Mouse (Mus musculus) lung, postnatal 4 days (tissue): Measurements from ENCODE around the gene Btbd35f13.
"Not testable (repeated sequence)": the region's sequence is repeated elsewhere in the genome, so short reads cannot be mapped to it uniquely, and the experiment has no call there.

Source experiments
- DNase-seq, 2 experiments: peaks; one replicate each; pipeline ENCODE4 v3.0.0; 2021

Btbd35f13 gene

GRCm38 (mm10) chrX:33656872-33657271 is at the start of gene Btbd35f13:
Btbd35f13 (plus strand) TSS chrX:33657172.
- DNase-seq = not testable (repeated sequence)

GRCm38 (mm10) chrX:33702249-33702648 is 45.3 kb downstream of the Btbd35f13 start, which contains the start of gene Btbd35f14:
Btbd35f14 (minus strand) TSS chrX:33702349.
- not testable (repeated sequence) for DNase-seq
